Mouse (Mus musculus) testis, adult 2 months (tissue): ENCODE results near the gene Car5a.

Experiments
- CTCF ChIP-seq: fragments of 200-500 bp; IDR thresholded peaks from 2 replicates; pipeline ENCODE4 v1.5.1; 2012; ENCODE audit warnings: low read depth, mild to moderate bottlenecking, inconsistent platforms, low read length, moderate library complexity; ENCODE audit not compliant: control insufficient read depth, insufficient read depth, insufficient replicate concordance
- POLR2A ChIP-seq: fragments of 200-500 bp; IDR thresholded peaks from 2 replicates; pipeline ENCODE4 v1.6.1; 2012; ENCODE audit warnings: low read depth, mild to moderate bottlenecking, inconsistent platforms, low read length, moderate library complexity; ENCODE audit not compliant: control insufficient read depth

- TF ChIP-seq CTCF (no peak), POLR2A (peak; percentile 92)
Measured at GRCm38 (mm10) chr8:121907587-121908248, 37.0 kb downstream of the Car5a start, which contains the start of gene Slc7a5.
